Mouse (Mus musculus) liver, postnatal 0 days (tissue): ENCODE data around the gene Parp12.

Experiments
- CTCF ChIP-seq: sonication (generic); IDR thresholded peaks from 2 replicates; pipeline ENCODE4 v1.5.1; 2016; ENCODE audit warnings: antibody characterized with exemption, low read depth
- EP300 ChIP-seq: IDR thresholded peaks from 2 replicates; pipeline ENCODE4 v1.6.1; 2016; ENCODE audit warnings: antibody characterized with exemption, low read depth, mild to moderate bottlenecking

GRCm38 (mm10) chr6:39131480-39131879, 13.3 kb upstream of the Parp12 start:
- TF ChIP-seq CTCF (no peak), EP300 (no peak)
